Mouse (Mus musculus) liver, embryonic 16.5 days (tissue): ENCODE measurements around the gene Car11. TPM values are rescaled to one million over a fixed set of nuclear protein-coding genes. Genes with fewer than 3 reads are reported as not detected.

Source experiments
- ATAC-seq: fragments of 200-750 bp; cut with Nextera tagmentation; 2 replicates; pipeline ENCODE4 v1.8.0; 2017; ENCODE audit warnings: low read depth, mild to moderate bottlenecking, moderate number of reproducible peaks, moderate library complexity
- H3K27ac ChIP-seq: fragments of 300-500 bp; sonication (generic); 2 replicates; pipeline ENCODE4 v1.5.1; 2014; ENCODE audit warnings: mild to moderate bottlenecking, low read length
- H3K27me3 ChIP-seq: fragments of 300-500 bp; sonication (generic); 2 replicates; pipeline ENCODE4 v1.6.1; 2014; ENCODE audit warnings: low read depth, low read length, mixed read lengths; ENCODE audit not compliant: control insufficient read depth, insufficient read depth
- H3K36me3 ChIP-seq: fragments of 300-500 bp; sonication (generic); 2 replicates; pipeline ENCODE4 v1.6.1; 2014; ENCODE audit warnings: mild to moderate bottlenecking; ENCODE audit not compliant: control insufficient read depth, insufficient read depth
- H3K4me1 ChIP-seq: fragments of 300-500 bp; sonication (generic); 2 replicates; pipeline ENCODE4 v1.6.1; 2014; ENCODE audit warnings: low read depth, low read length, mixed read lengths; ENCODE audit not compliant: control insufficient read depth
- H3K4me2 ChIP-seq: fragments of 300-500 bp; sonication (generic); 2 replicates; pipeline ENCODE4 v1.6.1; 2014; ENCODE audit warnings: low read depth, low read length, mixed read lengths
- H3K4me3 ChIP-seq: fragments of 300-500 bp; sonication (generic); 2 replicates; pipeline ENCODE4 v1.5.1; 2014; ENCODE audit warnings: low read depth, mild to moderate bottlenecking, low read length
- H3K9ac ChIP-seq: fragments of 300-500 bp; sonication (generic); 2 replicates; pipeline ENCODE4 v1.6.1; 2014; ENCODE audit warnings: low read depth, low read length
- H3K9me3 ChIP-seq: fragments of 300-500 bp; sonication (generic); replicated peaks from 2 replicates; pipeline ENCODE4 v1.6.1; 2016; ENCODE audit warnings: low read length; ENCODE audit not compliant: control insufficient read depth
- WGBS: fragments of 180-500 bp; shearing (Covaris S2); extraction: QIAGEN DNeasy Blood & Tissue Kit; methylation state at CpG from one replicate; pipeline ENCODE4 v1.1.7; 2014; ENCODE audit not compliant: insufficient replicate concordance; 5-methylcytosine and 5-hydroxymethylcytosine counted together
- polyA plus RNA-seq: library from polyadenylated mRNA; unstranded; fragments of >200 nt; fragmentation: Nextera tagmentation; extraction: Ambion mirVana; gene quantifications from 2 replicates; pipeline ENCODE4 v1.2.1, GENCODE M21; 2015

The Car11 gene
- polyA plus RNA-seq, 1 experiment from 2014 or later, result 0.37 TPM

GRCm38 (mm10) chr7:45741777-45742176 lies 42.1 kb downstream of the Car11 start:
- 21% methylated on average over 11 of the region's 11 CpGs for WGBS
- no peak overlapping the region for H3K27ac ChIP-seq
- no peak for ATAC-seq
- peak overlapping the region; percentile 1; the same call in 1 of the 2 replicates for H3K4me3 ChIP-seq
- H3K36me3 ChIP-seq, result no peaks in the 10 kb centered on the region
- no peaks in the 10 kb centered on the region for H3K4me1 ChIP-seq
- H3K9ac ChIP-seq, result no peak overlapping the region
- H3K27me3 ChIP-seq, result no peaks in the 10 kb centered on the region
- no peaks in the 10 kb centered on the region for H3K9me3 ChIP-seq
- H3K4me2 ChIP-seq, result peak overlapping the region; percentile 35; the same call in 1 of the 2 replicates

GRCm38 (mm10) chr7:45742338-45742737 lies 42.7 kb downstream of the Car11 start:
- H3K9ac ChIP-seq, result no peak overlapping the region
- WGBS, result 21% methylated on average over 19 of the region's 19 CpGs
- H3K27ac ChIP-seq, result no peak overlapping the region

GRCm38 (mm10) chr7:45744387-45744786 lies 44.7 kb downstream of the Car11 start:
- H3K9me3 ChIP-seq, result no peaks in the 10 kb centered on the region
- no peak overlapping the region for H3K27ac ChIP-seq
- H3K4me2 ChIP-seq, result no peak overlapping the region
- 0 out of 2 replicates have a peak, but pooled peaks have one; percentile 24 for ATAC-seq
- no peaks in the 10 kb centered on the region for H3K27me3 ChIP-seq
- H3K4me1 ChIP-seq, result no peaks in the 10 kb centered on the region
- no peak overlapping the region for H3K4me3 ChIP-seq
- no peak overlapping the region for H3K9ac ChIP-seq
- WGBS, result 38% methylated on average over 2 of the region's 2 CpGs
- H3K36me3 ChIP-seq, result no peaks in the 10 kb centered on the region

More at GRCm38 (mm10) chr7:45742338-45742737, 42.7 kb downstream of the Car11 start:
- no peaks in the 10 kb centered on the region for H3K9me3 ChIP-seq
- no peak for ATAC-seq
- H3K27me3 ChIP-seq, result no peaks in the 10 kb centered on the region
- H3K4me1 ChIP-seq, result no peaks in the 10 kb centered on the region
- peak overlapping the region; percentile 1; the same call in 1 of the 2 replicates for H3K4me3 ChIP-seq
- no peaks in the 10 kb centered on the region for H3K36me3 ChIP-seq
- peak overlapping the region; percentile 35; the same call in 1 of the 2 replicates for H3K4me2 ChIP-seq

- ATAC-seq, result no peak
- Histone ChIP-seq H3K27me3 (no peaks in the 10 kb centered on the region), H3K9me3 (no peaks in the 10 kb centered on the region), H3K4me3 (no peak overlapping the region), H3K27ac (no peak overlapping the region), H3K9ac (no peak overlapping the region), H3K4me1 (no peaks in the 10 kb centered on the region), H3K36me3 (no peaks in the 10 kb centered on the region), H3K4me2 (no peak overlapping the region)
- 61% methylated on average over 6 of the region's 6 CpGs for WGBS
Measured at GRCm38 (mm10) chr7:45746518-45746917, 46.9 kb downstream of the Car11 start.

GRCm38 (mm10) chr7:45747450-45747849 lies 47.8 kb downstream of the Car11 start:
- H3K9me3 ChIP-seq, result no peaks in the 10 kb centered on the region
- H3K36me3 ChIP-seq, result no peaks in the 10 kb centered on the region
- no peak overlapping the region for H3K9ac ChIP-seq
- WGBS, result 69% methylated on average over 5 of the region's 5 CpGs
- H3K27ac ChIP-seq, result no peak overlapping the region
- H3K4me2 ChIP-seq, result no peak overlapping the region
- no peak overlapping the region for H3K4me3 ChIP-seq
- no peak for ATAC-seq
- H3K27me3 ChIP-seq, result no peaks in the 10 kb centered on the region
- no peaks in the 10 kb centered on the region for H3K4me1 ChIP-seq

GRCm38 (mm10) chr7:45748110-45748509 lies 48.5 kb downstream of the Car11 start:
- Histone ChIP-seq H3K4me3 (no peak overlapping the region), H3K4me2 (no peak overlapping the region), H3K9ac (no peak overlapping the region), H3K9me3 (no peaks in the 10 kb centered on the region), H3K36me3 (no peaks in the 10 kb centered on the region), H3K27me3 (no peaks in the 10 kb centered on the region), H3K27ac (no peak overlapping the region), H3K4me1 (no peaks in the 10 kb centered on the region)
- 35% methylated on average over 7 of the region's 7 CpGs for WGBS
- ATAC-seq, result no peak

- no peaks in the 10 kb centered on the region for H3K4me1 ChIP-seq
- no peak for ATAC-seq
- WGBS, result 40% methylated on average over 10 of the region's 10 CpGs
- H3K4me2 ChIP-seq, result no peak overlapping the region
- no peak overlapping the region for H3K27ac ChIP-seq
- H3K9me3 ChIP-seq, result no peaks in the 10 kb centered on the region
- no peaks in the 10 kb centered on the region for H3K36me3 ChIP-seq
- no peak overlapping the region for H3K9ac ChIP-seq
- no peaks in the 10 kb centered on the region for H3K27me3 ChIP-seq
- H3K4me3 ChIP-seq, result no peak overlapping the region
Measured at GRCm38 (mm10) chr7:45749401-45749800, 49.8 kb downstream of the Car11 start.

- no peak for ATAC-seq
- H3K27me3 ChIP-seq, result no peaks in the 10 kb centered on the region
- no peak overlapping the region for H3K27ac ChIP-seq
- H3K9ac ChIP-seq, result no peak overlapping the region
- H3K4me2 ChIP-seq, result no peak overlapping the region
- H3K36me3 ChIP-seq, result no peaks in the 10 kb centered on the region
- no peaks in the 10 kb centered on the region for H3K9me3 ChIP-seq
- no peak overlapping the region for H3K4me3 ChIP-seq
- 52% methylated on average over 9 of the region's 9 CpGs for WGBS
- no peaks in the 10 kb centered on the region for H3K4me1 ChIP-seq
Measured at GRCm38 (mm10) chr7:45750162-45750561, 50.5 kb downstream of the Car11 start.
